Mouse (Mus musculus) G1E (cell line): ENCODE data around the gene Magi2. TPM values are rescaled to one million over a fixed set of nuclear protein-coding genes. Genes with fewer than 3 reads are reported as not detected.

Experiments used
- ATAC-seq: 2 replicates; pipeline ENCODE4 v1.8.0; 2016; ENCODE audit warnings: mild to moderate bottlenecking; ENCODE audit not compliant: insufficient number of reproducible peaks, poor library complexity, low FRiP score, severe bottlenecking; ENCODE audit errors: extremely low read depth
- DNase-seq: peaks from one replicate; pipeline ENCODE4 v3.0.0; 2012; ENCODE audit warnings: low spot score
- H3K27me3 ChIP-seq: 2 replicates; pipeline ENCODE4 v1.6.1; 2012; ENCODE audit warnings: mild to moderate bottlenecking, low read length, inconsistent platforms; ENCODE audit not compliant: insufficient read depth
- H3K36me3 ChIP-seq: replicated peaks from 2 replicates; pipeline ENCODE3; 2012; ENCODE audit warnings: mild to moderate bottlenecking, inconsistent platforms
- H3K4me1 ChIP-seq: 2 replicates; pipeline ENCODE4 v1.6.1; 2012; ENCODE audit warnings: low read depth, low read length, inconsistent platforms, mixed read lengths; ENCODE audit not compliant: insufficient read depth
- H3K4me3 ChIP-seq: 2 replicates; pipeline ENCODE4 v1.5.1; 2012; ENCODE audit warnings: low read depth, mild to moderate bottlenecking, inconsistent platforms, low read length, moderate library complexity, mixed read lengths
- H3K9me3 ChIP-seq: replicated peaks from 2 replicates; pipeline ENCODE4 v1.6.1; 2012; ENCODE audit warnings: inconsistent platforms
- CTCF ChIP-seq: IDR thresholded peaks from 2 replicates; pipeline ENCODE4 v1.5.1; 2012; ENCODE audit warnings: low read depth, low read length, inconsistent platforms, mixed read lengths
- GATA1 ChIP-seq: IDR thresholded peaks from 2 replicates; pipeline ENCODE4 v1.6.1; 2012; ENCODE audit warnings: borderline replicate concordance, low read length, inconsistent platforms, mixed read lengths
- GATA2 ChIP-seq: IDR thresholded peaks from 2 replicates; pipeline ENCODE4 v1.6.1; 2012; ENCODE audit warnings: low read depth, low read length, inconsistent platforms, borderline replicate concordance
- POLR2AphosphoS5 ChIP-seq: IDR thresholded peaks from 2 replicates; pipeline ENCODE4 v1.6.1; 2012; ENCODE audit warnings: low read depth, low read length, inconsistent platforms; ENCODE audit not compliant: insufficient replicate concordance
- TAL1 ChIP-seq: conservative IDR thresholded peaks from 2 replicates; pipeline ENCODE4 v1.6.1; 2012; ENCODE audit warnings: low read depth, low read length, inconsistent platforms, mixed read lengths
- polyA plus RNA-seq: library from polyadenylated mRNA; stranded (reverse); fragments of >175 nt; gene quantifications from 2 replicates; pipeline ENCODE4 v1.2.3, GENCODE M21; 2012
- total RNA-seq, 2 experiments: library from RNA; stranded (forward) in 1 of 2; stranded (reverse) in 1 of 2; fragments of 200-1000 nt in 1 of 2; fragments of >200 nt in 1 of 2; fragmentation: Nextera tagmentation in 1 of 2; gene quantifications; 2 replicates each; pipeline ENCODE4 v1.2.3; 2014 to 2017

Gene Magi2
- total and polyA plus RNA-seq, 3 experiments = 0.69 to 1.3 (median 1.1) TPM

DNA sequence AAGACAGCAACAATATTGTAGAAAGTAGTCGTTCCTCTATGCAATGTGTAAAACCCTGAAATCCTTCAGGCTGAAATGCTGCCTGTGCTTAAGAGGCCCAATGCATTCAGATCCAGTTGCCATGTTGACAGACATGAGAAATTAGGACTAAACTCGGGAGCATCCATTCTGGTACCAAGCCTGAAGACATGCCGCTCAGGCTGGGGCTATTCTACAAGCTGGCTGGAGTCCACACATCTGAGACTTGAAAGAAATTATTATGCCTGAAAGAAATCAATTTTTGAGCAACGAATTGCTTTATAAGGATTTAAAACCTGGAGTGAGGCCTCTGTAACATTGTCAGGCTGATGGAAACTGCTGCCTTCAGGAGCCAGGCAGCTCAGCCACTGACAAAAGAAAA is 1333.0 kb downstream of the Magi2 start:
- no peak for TF ChIP-seq CTCF
- no peak for TF ChIP-seq TAL1
- TF ChIP-seq GATA2 = no peak
- no peak for TF ChIP-seq POLR2AphosphoS5
- TF ChIP-seq GATA1 = no peak
- Histone ChIP-seq H3K4me3 (no peak overlapping the region), H3K36me3 (no peaks in the 10 kb centered on the region), H3K4me1 (no peaks in the 10 kb centered on the region), H3K27me3 (peaks cover 7% of the 10 kb centered on the region), H3K9me3 (no peaks in the 10 kb centered on the region)
- no peak for DNase-seq
- ATAC-seq = no peak

- no peaks in the 10 kb centered on the region for H3K36me3 ChIP-seq
- H3K4me3 ChIP-seq = no peak overlapping the region
- ATAC-seq (no peak), DNase-seq (no peak)
- no peaks in the 10 kb centered on the region for H3K4me1 ChIP-seq
- no peaks in the 10 kb centered on the region for H3K9me3 ChIP-seq
- TF ChIP-seq GATA2 (no peak), CTCF (no peak), POLR2AphosphoS5 (no peak), TAL1 (no peak), GATA1 (no peak)
- H3K27me3 ChIP-seq = peaks cover 2% of the 10 kb centered on the region; the same call in 1 of the 2 replicates
Measured at GRCm38 (mm10) chr5:20568421-20568820, 1341.6 kb downstream of the Magi2 start.

DNA sequence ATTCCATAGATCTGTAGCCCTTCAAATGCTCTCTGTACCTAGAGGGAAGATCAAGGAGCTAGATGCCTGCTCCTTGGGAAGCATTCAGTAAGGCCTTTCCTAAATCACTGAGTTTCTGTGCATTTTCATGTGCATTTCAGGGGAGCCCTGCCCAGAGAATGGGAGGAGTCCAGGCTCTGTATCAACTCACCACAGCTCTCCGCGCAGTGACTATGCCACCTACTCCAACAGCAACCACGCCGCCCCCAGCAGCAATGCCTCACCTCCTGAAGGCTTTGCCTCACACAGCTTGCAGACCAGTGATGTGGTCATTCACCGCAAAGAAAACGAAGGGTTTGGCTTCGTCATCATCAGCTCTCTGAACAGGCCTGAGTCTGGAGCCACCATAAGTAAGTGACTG is 1342.1 kb downstream of the Magi2 start:
- H3K4me3 ChIP-seq = no peak overlapping the region
- TF ChIP-seq TAL1 = no peak
- TF ChIP-seq POLR2AphosphoS5 = no peak
- TF ChIP-seq GATA2 = no peak
- no peak for TF ChIP-seq GATA1
- no peak for TF ChIP-seq CTCF

GRCm38 (mm10) chr5:20574816-20575215 is 1348.0 kb downstream of the Magi2 start:
- H3K4me3 ChIP-seq = no peak overlapping the region
- TF ChIP-seq GATA1 (no peak), TAL1 (no peak), GATA2 (no peak), POLR2AphosphoS5 (no peak), CTCF (no peak)
- no peak for DNase-seq
- no peaks in the 10 kb centered on the region for H3K9me3 ChIP-seq
- no peak for ATAC-seq
- H3K4me1 ChIP-seq = no peaks in the 10 kb centered on the region
- no peaks in the 10 kb centered on the region for H3K27me3 ChIP-seq
- no peaks in the 10 kb centered on the region for H3K36me3 ChIP-seq

More for the DNA sequence above, 1342.1 kb downstream of the Magi2 start:
- Histone ChIP-seq H3K9me3 (no peaks in the 10 kb centered on the region), H3K27me3 (peaks cover 2% of the 10 kb centered on the region; the same call in 1 of the 2 replicates), H3K36me3 (no peaks in the 10 kb centered on the region), H3K4me1 (no peaks in the 10 kb centered on the region)
- ATAC-seq (no peak), DNase-seq (no peak)

DNA sequence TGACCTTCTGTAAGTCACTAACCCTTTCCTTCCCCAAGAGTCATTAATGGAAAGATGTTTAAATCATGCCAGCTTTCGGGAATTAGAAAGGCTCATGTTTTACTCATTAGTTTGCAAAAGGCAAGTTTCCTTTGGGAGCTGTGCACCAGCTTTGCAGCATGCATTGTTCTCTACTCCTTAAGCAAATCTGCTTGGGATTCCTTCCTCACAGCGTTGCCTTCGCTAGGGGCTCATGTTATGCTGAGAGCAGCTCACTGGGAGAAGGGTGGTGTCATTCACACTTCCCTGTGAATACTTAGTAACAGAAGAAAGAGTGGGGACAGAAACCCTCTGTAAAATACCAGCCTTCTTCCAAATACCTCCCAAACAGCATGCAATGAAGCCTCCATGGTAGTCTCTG is 1349.0 kb downstream of the Magi2 start:
- Histone ChIP-seq H3K4me3 (no peak overlapping the region), H3K36me3 (no peaks in the 10 kb centered on the region), H3K4me1 (no peaks in the 10 kb centered on the region), H3K27me3 (no peaks in the 10 kb centered on the region), H3K9me3 (no peaks in the 10 kb centered on the region)
- TF ChIP-seq GATA2 = no peak
- TF ChIP-seq GATA1 = no peak
- no peak for TF ChIP-seq CTCF
- no peak for TF ChIP-seq TAL1
- TF ChIP-seq POLR2AphosphoS5 = no peak
- ATAC-seq (no peak), DNase-seq (no peak)

- Histone ChIP-seq H3K4me1 (no peaks in the 10 kb centered on the region), H3K4me3 (no peak overlapping the region), H3K9me3 (no peaks in the 10 kb centered on the region), H3K27me3 (no peaks in the 10 kb centered on the region), H3K36me3 (no peaks in the 10 kb centered on the region)
- TF ChIP-seq POLR2AphosphoS5 (no peak), GATA2 (no peak), GATA1 (no peak), TAL1 (no peak), CTCF (no peak)
- no peak for ATAC-seq
- DNase-seq = no peak
Measured at GRCm38 (mm10) chr5:20576266-20576665, 1349.4 kb downstream of the Magi2 start.

GRCm38 (mm10) chr5:20578666-20579065 is 1351.8 kb downstream of the Magi2 start:
- Histone ChIP-seq H3K4me3 (no peak overlapping the region), H3K9me3 (no peaks in the 10 kb centered on the region), H3K4me1 (no peaks in the 10 kb centered on the region), H3K27me3 (no peaks in the 10 kb centered on the region), H3K36me3 (no peaks in the 10 kb centered on the region)
- DNase-seq (no peak), ATAC-seq (no peak)
- TF ChIP-seq GATA2 = no peak
- TF ChIP-seq POLR2AphosphoS5 = no peak
- no peak for TF ChIP-seq CTCF
- no peak for TF ChIP-seq TAL1
- TF ChIP-seq GATA1 = no peak
